Mouse (Mus musculus) embryonic facial prominence, embryonic 14.5 days (tissue): ENCODE data around the gene Htr5a. TPM values are rescaled to one million over a fixed set of nuclear protein-coding genes. Genes with fewer than 3 reads are reported as not detected.

Experiments used
- ATAC-seq: fragments of 200-750 bp; cut with Nextera tagmentation; 2 replicates; pipeline ENCODE4 v1.8.0; 2017; ENCODE audit warnings: low read depth, moderate number of reproducible peaks, moderate TSS enrichment
- DNase-seq: peaks from one replicate; pipeline ENCODE4 v3.0.0-alpha.2; 2015; ENCODE audit warnings: low spot score
- H3K27ac ChIP-seq: fragments of 300-500 bp; sonication (generic); replicated peaks from 2 replicates; pipeline ENCODE4 v1.5.1; 2014; ENCODE audit warnings: low read depth, mild to moderate bottlenecking, low read length, moderate library complexity
- H3K27me3 ChIP-seq: fragments of 300-500 bp; sonication (generic); replicated peaks from 2 replicates; pipeline ENCODE4 v1.6.1; 2014; ENCODE audit warnings: low read length; ENCODE audit not compliant: control insufficient read depth, insufficient read depth
- H3K36me3 ChIP-seq: fragments of 300-500 bp; sonication (generic); 2 replicates; pipeline ENCODE4 v1.6.1; 2014; ENCODE audit warnings: low read length, mixed read lengths; ENCODE audit not compliant: control insufficient read depth, insufficient read depth
- H3K4me1 ChIP-seq: fragments of 300-500 bp; sonication (generic); 2 replicates; pipeline ENCODE4 v1.6.1; 2014; ENCODE audit warnings: antibody characterized with exemption, low read length; ENCODE audit not compliant: control insufficient read depth, insufficient read depth
- H3K4me2 ChIP-seq: fragments of 300-500 bp; sonication (generic); 2 replicates; pipeline ENCODE4 v1.6.1; 2014; ENCODE audit warnings: low read depth, mild to moderate bottlenecking, low read length, moderate library complexity, mixed read lengths
- H3K4me3 ChIP-seq: fragments of 300-500 bp; sonication (generic); 2 replicates; pipeline ENCODE4 v1.5.1; 2014; ENCODE audit warnings: low read depth, mild to moderate bottlenecking, low read length
- H3K9ac ChIP-seq: fragments of 300-500 bp; sonication (generic); 2 replicates; pipeline ENCODE4 v1.6.1; 2014; ENCODE audit warnings: low read depth, mild to moderate bottlenecking, low read length, moderate library complexity, mixed read lengths
- H3K9me3 ChIP-seq: fragments of 300-500 bp; sonication (generic); 2 replicates; pipeline ENCODE4 v1.6.1; 2016; ENCODE audit warnings: low read length; ENCODE audit not compliant: control insufficient read depth
- WGBS: fragments of 180-500 bp; shearing (Covaris S2); extraction: QIAGEN DNeasy Blood & Tissue Kit; methylation state at CpG from one replicate; pipeline ENCODE4 v1.1.7; 2014; 5-methylcytosine and 5-hydroxymethylcytosine counted together
- polyA plus RNA-seq: library from polyadenylated mRNA; unstranded; fragments of >200 nt; fragmentation: Nextera tagmentation; extraction: Ambion mirVana; gene quantifications from 2 replicates; pipeline ENCODE4 v1.2.1, GENCODE M21; 2014

The Htr5a gene
- polyA plus RNA-seq, 1 experiment from 2014 or later, result 0.07 TPM

- ATAC-seq, result no peak
- H3K4me1 ChIP-seq, result no peaks in the 10 kb centered on the region
- 71% methylated on average over 2 of the region's 2 CpGs for WGBS
Measured at GRCm38 (mm10) chr5:27835096-27835495, 6.9 kb upstream of the Htr5a start.

DNA sequence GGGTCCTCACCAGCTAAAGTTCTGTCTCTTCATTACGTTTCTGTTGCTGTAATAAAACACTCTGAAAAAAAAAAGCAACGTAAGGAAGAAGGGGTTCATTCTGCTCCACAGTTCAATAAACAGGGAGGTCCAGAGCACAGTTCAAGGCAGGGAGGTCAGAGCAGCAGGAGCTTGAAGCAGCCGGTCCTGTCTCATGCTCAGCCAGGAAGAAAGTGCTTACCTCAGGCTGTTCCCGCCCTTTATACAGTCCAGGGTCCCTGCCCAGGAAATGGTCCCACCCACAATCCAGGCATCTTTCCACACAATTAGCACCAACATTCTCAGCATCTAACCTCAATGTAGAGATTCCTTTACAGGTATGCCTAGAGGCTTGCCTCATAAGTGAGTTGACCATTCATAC is 3.9 kb upstream of the Htr5a start:
- Histone ChIP-seq H3K27ac (no peak overlapping the region), H3K9ac (no peak overlapping the region), H3K9me3 (no peaks in the 10 kb centered on the region), H3K4me1 (peaks cover 5% of the 10 kb centered on the region; the same call in 1 of the 2 replicates), H3K4me3 (no peak overlapping the region), H3K36me3 (no peaks in the 10 kb centered on the region), H3K4me2 (no peak overlapping the region), H3K27me3 (peaks cover 13% of the 10 kb centered on the region)
- 44% methylated on average over 4 of the region's 4 CpGs for WGBS
- ATAC-seq (no peak), DNase-seq (no peak)

More at GRCm38 (mm10) chr5:27835096-27835495, 6.9 kb upstream of the Htr5a start:
- H3K4me2 ChIP-seq, result no peak overlapping the region
- H3K4me3 ChIP-seq, result no peak overlapping the region
- DNase-seq, result no peak
- H3K9me3 ChIP-seq, result no peaks in the 10 kb centered on the region
- H3K27me3 ChIP-seq, result no peaks in the 10 kb centered on the region
- no peak overlapping the region for H3K27ac ChIP-seq
- H3K36me3 ChIP-seq, result no peaks in the 10 kb centered on the region
- no peak overlapping the region for H3K9ac ChIP-seq

- H3K4me3 ChIP-seq, result no peak overlapping the region
- no peak overlapping the region for H3K9ac ChIP-seq
- WGBS, result 72% methylated on average over 28 of the region's 28 CpGs
- H3K9me3 ChIP-seq, result no peaks in the 10 kb centered on the region
- peaks cover 5% of the 10 kb centered on the region; the same call in 1 of the 2 replicates for H3K4me1 ChIP-seq
- H3K27me3 ChIP-seq, result peaks cover 14% of the 10 kb centered on the region
- DNase-seq, result no peak
- H3K27ac ChIP-seq, result no peak overlapping the region
- no peaks in the 10 kb centered on the region for H3K36me3 ChIP-seq
- no peak for ATAC-seq
- no peak overlapping the region for H3K4me2 ChIP-seq
Measured at GRCm38 (mm10) chr5:27842671-27843320, 847 bp downstream of the Htr5a start.

DNA sequence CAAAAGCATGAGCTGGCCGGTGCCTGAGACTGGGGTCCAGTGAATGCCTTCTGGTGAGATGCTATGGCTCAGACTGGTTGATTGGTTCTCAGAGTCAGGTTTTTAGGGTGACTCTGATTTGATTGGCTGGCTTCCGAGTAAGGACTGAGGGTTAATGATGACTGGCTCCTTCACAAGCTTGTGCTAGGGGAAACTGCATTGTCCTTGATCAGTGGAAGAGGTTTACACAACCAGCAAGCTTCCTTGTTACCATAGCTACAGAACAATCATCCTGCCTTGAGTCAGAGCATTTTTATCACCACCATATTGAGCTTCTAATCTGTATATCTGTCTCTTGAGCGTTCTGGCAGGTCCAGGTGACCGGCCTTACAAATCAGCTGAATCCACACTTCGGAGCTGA is 5.0 kb downstream of the Htr5a start:
- 78% methylated on average over 5 of the region's 5 CpGs for WGBS
- no peak overlapping the region for H3K27ac ChIP-seq
- no peak overlapping the region for H3K4me2 ChIP-seq

GRCm38 (mm10) chr5:27854290-27854689 is 12.3 kb downstream of the Htr5a start:
- 65% methylated on average over 1 of the region's 1 CpGs for WGBS
- Histone ChIP-seq H3K27me3 (no peaks in the 10 kb centered on the region), H3K9ac (no peak overlapping the region), H3K4me1 (no peaks in the 10 kb centered on the region), H3K9me3 (no peaks in the 10 kb centered on the region), H3K27ac (no peak overlapping the region), H3K36me3 (no peaks in the 10 kb centered on the region), H3K4me3 (no peak overlapping the region), H3K4me2 (no peak overlapping the region)
- DNase-seq (no peak), ATAC-seq (no peak)

More for the DNA sequence above, 5.0 kb downstream of the Htr5a start:
- ATAC-seq (no peak), DNase-seq (no peak)
- Histone ChIP-seq H3K9ac (no peak overlapping the region), H3K36me3 (no peaks in the 10 kb centered on the region), H3K27me3 (peaks cover 10% of the 10 kb centered on the region), H3K9me3 (no peaks in the 10 kb centered on the region), H3K4me1 (0 out of 2 replicates have a peak, but pooled peaks cover 2% of the 10 kb centered on the region), H3K4me3 (no peak overlapping the region)

- 85% methylated on average over 2 of the region's 2 CpGs for WGBS
- Histone ChIP-seq H3K4me1 (no peaks in the 10 kb centered on the region), H3K4me3 (no peak overlapping the region), H3K27me3 (no peaks in the 10 kb centered on the region), H3K27ac (no peak overlapping the region), H3K4me2 (no peak overlapping the region), H3K9me3 (no peaks in the 10 kb centered on the region), H3K36me3 (no peaks in the 10 kb centered on the region), H3K9ac (no peak overlapping the region)
- ATAC-seq, result no peak
- no peak for DNase-seq
Measured at GRCm38 (mm10) chr5:27855726-27856125, 13.8 kb downstream of the Htr5a start.

GRCm38 (mm10) chr5:27873240-27874082 is 31.5 kb downstream of the Htr5a start:
- Histone ChIP-seq H3K4me2 (no peak overlapping the region), H3K27ac (no peak overlapping the region), H3K9me3 (no peaks in the 10 kb centered on the region), H3K9ac (no peak overlapping the region), H3K36me3 (no peaks in the 10 kb centered on the region), H3K4me3 (no peak overlapping the region), H3K4me1 (peaks cover 3% of the 10 kb centered on the region; the same call in 1 of the 2 replicates), H3K27me3 (no peaks in the 10 kb centered on the region)
- DNase-seq (peak; percentile 28), ATAC-seq (peak; percentile 60; the same call in 1 of the 2 replicates)
- 45% methylated on average over 8 of the region's 8 CpGs for WGBS

GRCm38 (mm10) chr5:27874211-27874610 is 32.3 kb downstream of the Htr5a start:
- Histone ChIP-seq H3K9me3 (no peaks in the 10 kb centered on the region), H3K27ac (no peak overlapping the region), H3K4me1 (peaks cover 3% of the 10 kb centered on the region; the same call in 1 of the 2 replicates), H3K4me3 (no peak overlapping the region), H3K27me3 (no peaks in the 10 kb centered on the region), H3K4me2 (no peak overlapping the region), H3K36me3 (no peaks in the 10 kb centered on the region), H3K9ac (no peak overlapping the region)
- ATAC-seq (no peak), DNase-seq (no peak)
- WGBS, result 75% methylated on average over 5 of the region's 5 CpGs
